Mouse (Mus musculus) B cell, adult 2 months (primary cell): ENCODE results near the gene Teddm2.

Experiments used
- DNase-seq, 2 experiments: peaks; one replicate each; pipeline ENCODE4 v3.0.0; 2022

Gene Teddm2

GRCm38 (mm10) chr1:153899731-153900380, at the start of gene Teddm2, which contains the start of gene Glul:
Gene Teddm2 (minus strand): TSS chr1:153900228.
Gene Glul (plus strand): TSS chr1:153899944.
- peak; percentile 94 to 96 for DNase-seq

DNA sequence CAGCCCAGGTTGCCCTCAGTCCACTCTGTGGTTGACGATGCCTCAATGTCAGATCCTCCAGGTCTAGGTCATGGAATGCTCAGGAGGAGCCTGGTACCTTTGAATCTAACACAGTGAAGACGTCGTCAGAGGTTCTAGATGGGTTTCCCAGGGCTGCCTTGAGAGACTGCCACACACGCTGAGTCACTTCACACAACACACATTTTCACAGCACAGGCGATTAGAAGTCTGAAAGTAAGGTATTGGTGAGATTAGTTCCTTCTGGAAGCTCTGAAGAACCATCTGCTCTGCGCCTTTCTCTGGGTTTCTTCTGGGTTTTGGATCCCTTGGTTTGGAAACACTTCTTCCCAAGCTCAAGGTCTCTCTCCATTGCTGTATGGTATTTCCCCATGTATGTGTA, 47.8 kb upstream of the Teddm2 start:
- DNase-seq, result no peak

DNA sequence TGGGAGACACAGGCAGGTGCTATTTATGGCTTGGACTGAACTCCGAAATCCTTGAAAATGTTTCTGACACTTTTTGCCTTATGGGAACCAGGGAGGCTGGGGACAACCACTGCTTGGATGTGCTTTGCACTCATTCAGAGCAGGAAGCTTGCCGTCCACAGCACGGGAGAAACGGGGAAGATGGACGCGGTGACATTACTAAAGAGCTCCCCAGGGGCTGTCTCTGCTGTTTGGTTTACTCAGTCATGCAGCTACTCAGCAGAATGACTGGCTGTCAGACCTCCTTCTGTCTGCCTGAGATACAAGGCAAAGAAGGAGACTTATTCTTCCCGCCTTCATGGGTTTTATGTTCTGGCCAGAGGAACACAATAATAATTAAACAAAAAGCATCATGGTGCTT, 46.9 kb upstream of the Teddm2 start:
- DNase-seq, result no peak

DNA sequence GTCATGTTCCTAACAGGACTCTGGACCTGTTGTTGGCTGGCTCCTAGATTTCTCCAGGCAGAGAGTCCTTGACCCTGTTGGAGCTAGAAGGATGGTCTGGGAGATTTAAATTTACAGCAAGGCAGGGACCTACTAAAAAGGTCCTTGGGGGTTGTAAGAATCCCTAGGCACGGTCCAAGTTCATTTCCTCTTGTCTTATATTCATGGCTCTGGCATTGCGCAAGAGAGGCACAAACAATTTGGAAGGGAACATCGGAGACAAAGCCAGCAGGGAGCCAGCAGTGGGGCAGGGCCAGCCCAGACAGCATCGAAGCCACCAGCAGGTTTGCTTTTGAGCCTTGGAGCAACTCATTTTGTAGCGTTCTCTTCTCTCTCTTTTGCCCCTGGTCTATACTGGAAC, 45.2 kb upstream of the Teddm2 start:
- no peak for DNase-seq

- DNase-seq, result no peak
Measured at GRCm38 (mm10) chr1:153940986-153941385, 41.0 kb upstream of the Teddm2 start.

DNA sequence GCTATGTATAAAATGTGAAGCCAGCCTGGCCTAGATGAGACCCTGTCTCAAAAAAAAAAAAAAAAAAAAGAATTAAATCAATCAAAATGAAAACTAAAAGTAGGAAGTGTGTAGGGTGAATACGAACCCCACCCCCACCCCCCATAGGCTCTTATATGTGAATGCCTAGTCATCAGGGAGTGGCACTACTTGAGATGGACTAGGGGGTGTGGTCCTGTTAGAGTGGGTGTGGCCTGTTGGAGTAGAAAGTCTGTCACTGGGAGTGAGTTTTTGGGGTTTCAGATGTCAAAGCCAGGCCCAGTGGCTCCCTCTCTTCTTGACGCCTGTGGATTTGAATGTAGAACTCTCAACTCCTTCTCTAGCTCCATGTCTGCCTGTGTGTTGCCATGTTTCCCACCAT, 37.0 kb upstream of the Teddm2 start:
- DNase-seq, result no peak

DNA sequence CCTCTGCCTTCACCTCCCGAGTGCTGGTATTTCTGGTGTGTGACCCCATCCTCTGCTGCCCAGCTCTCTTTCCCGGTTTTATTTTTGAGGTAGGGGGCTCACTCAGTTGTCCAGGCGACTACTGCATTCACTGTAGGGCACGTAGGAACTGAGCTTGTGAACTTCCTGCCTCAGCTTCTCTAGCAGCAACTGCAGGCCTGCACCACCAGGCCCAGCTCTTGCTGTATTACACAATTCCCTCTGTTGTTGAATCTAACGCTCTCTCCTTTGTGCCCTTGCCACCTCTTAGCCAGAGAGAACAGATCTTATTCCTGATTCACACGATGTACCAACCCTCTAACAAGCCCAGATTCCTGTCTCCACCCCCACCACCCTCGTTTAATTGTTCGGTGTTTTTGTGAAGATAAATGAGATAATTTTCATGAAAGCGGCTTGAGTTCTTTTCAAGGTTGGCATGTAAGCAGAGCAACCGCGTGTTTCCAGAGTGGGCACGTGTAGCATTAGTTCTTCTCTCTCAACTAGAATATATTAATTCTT, 35.9 kb upstream of the Teddm2 start:
- no peak for DNase-seq

GRCm38 (mm10) chr1:153933772-153934171, 33.7 kb upstream of the Teddm2 start:
- no peak for DNase-seq

GRCm38 (mm10) chr1:153930431-153930830, 30.4 kb upstream of the Teddm2 start:
- DNase-seq, result no peak

GRCm38 (mm10) chr1:153924395-153925385, 24.7 kb upstream of the Teddm2 start:
- no peak for DNase-seq

GRCm38 (mm10) chr1:153922571-153923021, 22.6 kb upstream of the Teddm2 start:
- DNase-seq, result no peak

DNA sequence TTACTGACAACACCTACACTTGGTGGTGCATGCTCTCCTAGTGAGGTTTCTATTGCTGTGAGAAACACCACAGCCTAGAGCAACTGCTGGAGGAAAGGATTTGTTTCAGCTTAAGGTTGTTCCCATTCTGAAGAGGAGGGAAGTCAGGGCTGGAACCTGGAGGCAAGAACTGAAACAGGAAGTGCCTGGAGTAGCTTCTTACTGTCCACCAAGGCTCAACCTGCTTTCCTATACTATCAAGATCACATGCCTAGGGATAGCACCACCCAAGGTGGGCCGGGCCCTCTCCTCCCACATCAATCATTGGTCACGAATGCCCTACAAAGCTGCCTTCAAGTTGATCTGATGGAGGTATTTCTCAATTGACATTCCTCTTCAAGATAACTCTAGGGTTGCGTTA, 21.6 kb upstream of the Teddm2 start:
- no peak for DNase-seq

DNA sequence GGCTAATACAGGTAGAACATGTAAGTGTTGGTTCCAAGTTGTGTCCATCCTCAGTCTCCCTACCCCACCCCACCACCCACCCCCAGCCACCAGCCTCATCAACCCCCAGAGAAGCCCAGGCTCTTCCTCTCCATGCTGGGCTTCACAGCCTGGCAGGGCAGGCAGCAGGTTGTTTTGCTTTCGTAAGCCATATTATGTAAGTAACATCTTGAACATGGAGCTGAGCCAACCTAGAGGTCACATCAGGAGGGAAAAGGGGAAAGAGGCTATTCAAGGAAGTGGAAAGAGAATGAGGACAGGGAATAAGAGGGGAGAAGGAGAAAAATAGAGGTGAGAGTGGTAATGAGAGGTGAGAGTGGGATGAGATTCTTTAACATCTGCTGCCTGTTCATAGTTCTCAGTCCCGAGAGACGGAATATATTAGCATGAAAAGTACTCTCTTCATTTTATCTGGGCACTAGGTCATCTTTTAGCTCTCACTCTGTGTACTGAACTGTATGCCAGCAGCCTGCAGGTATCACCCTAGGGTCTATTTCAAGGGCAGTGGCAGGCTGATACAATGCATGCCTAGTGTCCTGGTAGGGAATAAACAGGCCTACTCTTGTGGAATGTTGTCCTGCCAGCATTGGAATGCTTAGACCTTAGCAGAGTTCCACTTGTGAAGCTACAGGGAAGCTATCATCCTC, 18.6 kb upstream of the Teddm2 start:
- no peak for DNase-seq

DNA sequence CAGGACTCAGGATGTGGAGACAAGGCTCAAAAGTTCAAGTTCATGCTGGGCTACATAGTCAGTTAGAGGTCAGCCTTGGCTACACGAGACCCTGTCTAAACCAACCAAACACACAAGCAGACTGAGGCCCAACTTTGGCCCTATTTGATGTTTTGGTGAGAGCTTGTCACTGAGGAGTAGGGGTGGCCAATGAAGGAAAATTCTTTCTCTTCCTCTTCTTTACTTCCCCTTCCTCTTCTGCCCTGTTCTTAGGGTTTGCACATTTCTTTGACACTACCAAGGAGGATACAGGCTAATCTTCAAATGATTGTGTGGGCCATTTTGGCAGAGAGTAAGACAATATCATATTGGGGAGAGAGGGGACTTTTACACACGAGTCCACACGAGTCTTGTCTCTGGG, 13.8 kb upstream of the Teddm2 start:
- DNase-seq, result no peak

GRCm38 (mm10) chr1:153911276-153911795, 11.3 kb upstream of the Teddm2 start:
- no peak for DNase-seq

GRCm38 (mm10) chr1:153910423-153910822, 10.4 kb upstream of the Teddm2 start:
- no peak for DNase-seq

DNA sequence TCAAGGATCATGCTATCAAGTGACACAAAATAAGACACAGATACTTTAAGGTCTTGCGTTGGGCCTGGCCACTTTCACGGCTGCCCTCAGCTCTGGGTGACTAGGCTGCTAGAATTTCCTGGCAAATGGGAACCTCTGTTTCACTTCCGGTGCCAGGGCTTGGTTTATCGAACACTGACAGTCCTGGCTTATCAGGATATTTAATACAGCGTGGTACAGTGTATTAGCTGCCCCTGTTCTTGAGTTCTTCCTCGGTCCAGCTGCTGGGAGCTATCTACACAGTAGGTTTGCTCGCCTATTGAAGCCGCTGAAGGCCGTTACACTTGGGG, 9.9 kb upstream of the Teddm2 start:
- no peak for DNase-seq

DNA sequence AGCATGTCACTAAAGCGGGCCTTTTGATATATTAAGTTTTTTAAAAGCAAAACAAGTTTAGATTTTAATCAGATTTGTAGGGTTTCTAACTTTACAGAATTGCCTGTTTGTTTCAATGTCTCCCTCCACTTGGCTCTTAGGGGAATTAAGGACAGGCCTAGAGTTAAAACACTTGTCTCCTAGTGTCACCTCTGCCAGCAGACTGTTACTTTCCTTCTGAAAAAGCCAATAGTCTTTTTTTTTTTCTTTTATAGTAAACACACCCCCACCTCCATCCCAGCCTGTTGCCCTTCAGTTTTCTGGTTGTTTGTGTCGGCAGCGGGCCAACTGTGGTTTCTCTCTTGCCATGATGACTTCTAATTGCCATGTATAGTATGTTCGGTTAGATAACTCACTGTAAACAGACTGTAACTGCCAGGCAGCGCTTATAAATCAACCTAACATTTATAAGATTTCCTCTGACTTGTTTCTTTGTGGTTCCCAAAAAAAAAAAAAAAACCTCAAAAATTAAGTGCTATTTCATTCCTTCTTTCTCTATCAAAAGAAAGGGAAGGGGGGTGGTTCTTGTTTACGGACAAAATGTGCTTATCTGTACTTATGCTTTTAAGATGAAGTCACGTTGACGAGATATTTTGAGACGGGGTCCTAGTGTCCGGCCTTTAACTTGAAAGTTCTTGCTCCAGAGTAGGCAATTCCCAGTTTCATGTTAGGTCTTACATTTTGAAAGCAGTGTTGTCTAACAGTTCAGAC, 9.4 kb upstream of the Teddm2 start:
- DNase-seq, result no peak

DNA sequence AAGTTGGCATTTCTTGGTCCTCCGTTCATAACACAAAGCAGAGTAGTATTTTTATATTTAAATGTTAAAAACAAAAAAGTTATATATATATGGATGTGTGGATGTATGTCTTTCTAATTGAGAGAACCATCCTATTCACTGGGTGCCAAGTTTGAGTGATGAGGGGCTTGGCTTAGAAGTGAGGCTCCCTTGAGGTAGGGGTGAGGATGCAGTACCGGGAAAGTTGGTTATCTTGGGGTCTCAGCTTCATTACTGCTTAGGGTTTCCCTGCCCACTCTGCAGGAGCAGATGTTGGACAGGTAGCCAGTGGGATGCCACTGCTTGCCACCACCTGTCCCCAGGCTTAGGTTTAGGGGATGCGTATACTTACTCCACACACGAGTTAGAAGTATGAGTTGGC, 8.7 kb upstream of the Teddm2 start:
- DNase-seq, result no peak

- DNase-seq, result no peak
Measured at GRCm38 (mm10) chr1:153908208-153908607, 8.2 kb upstream of the Teddm2 start.

- DNase-seq, result no peak
Measured at GRCm38 (mm10) chr1:153905884-153906283, 5.9 kb upstream of the Teddm2 start.

GRCm38 (mm10) chr1:153904236-153904635, 4.2 kb upstream of the Teddm2 start:
- DNase-seq, result no peak
